Mouse (Mus musculus): ENCODE measurements around the gene Trip12. TPM values are rescaled to one million over a fixed set of nuclear protein-coding genes. Genes with fewer than 3 reads are reported as not detected.

Trip12 gene
- 100 to 1,000 TPM; 177 to 244 (median 207) TPM for total RNA-seq (2022)

DNA sequence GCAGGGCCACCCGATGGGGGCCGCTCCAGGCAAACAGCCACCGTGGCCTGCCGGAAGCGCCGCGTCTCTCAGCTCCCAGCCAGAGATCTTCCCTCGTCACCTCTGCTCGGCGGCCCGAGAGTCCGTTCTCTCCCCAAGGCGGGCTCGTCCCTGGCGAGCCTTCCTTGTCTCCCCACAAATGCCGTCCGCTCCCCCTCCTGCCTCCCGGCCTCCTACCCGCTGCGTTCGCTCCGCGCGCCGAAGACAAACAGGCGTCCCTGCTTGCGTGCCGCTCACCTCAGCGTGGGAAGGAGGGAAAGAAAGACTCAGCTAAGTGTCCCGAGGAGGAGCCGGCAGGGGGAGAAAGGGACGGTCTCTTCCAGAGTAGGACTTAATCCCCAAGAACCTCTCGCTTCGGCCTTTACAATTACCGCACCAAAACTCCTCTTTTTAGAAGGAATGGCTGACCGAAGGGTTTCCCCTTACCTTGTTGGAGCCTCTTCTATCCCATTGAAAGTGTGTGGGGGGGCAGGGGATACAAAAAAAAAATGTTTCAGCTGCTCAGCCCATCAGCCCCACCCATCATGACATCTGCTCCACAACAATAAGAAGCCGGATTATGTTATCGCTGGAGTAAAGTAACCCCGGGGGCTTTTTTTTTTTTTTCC is at the start of gene Trip12:
Gene Trip12, minus strand, starts transcription at position 499 of the 647 bp plus-strand sequence.
- no peak for DNase-seq (ENCODE audit: low spot score in 2 of 2)

DNA sequence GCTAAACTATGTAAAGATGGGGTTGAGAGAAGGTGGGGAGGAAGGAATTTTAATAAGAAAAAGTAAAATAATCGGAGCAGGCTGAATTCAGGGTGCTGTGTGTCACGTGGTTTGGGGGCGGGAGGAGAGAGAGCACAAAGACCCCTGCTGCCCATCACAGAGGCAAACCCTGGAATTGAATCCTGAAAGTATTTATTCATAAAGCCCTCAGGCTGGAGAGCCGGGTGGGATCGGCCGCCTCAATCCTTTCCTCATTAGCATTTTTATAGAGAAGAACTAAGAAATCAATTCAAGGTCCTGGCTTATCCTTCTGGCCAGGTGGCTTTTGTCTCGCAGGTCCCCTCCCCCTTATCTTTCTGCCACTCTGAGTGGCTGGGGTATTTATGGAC is 49.7 kb upstream of the Trip12 start:
- no peak for DNase-seq (ENCODE audit: low spot score in 2 of 2)

DNA sequence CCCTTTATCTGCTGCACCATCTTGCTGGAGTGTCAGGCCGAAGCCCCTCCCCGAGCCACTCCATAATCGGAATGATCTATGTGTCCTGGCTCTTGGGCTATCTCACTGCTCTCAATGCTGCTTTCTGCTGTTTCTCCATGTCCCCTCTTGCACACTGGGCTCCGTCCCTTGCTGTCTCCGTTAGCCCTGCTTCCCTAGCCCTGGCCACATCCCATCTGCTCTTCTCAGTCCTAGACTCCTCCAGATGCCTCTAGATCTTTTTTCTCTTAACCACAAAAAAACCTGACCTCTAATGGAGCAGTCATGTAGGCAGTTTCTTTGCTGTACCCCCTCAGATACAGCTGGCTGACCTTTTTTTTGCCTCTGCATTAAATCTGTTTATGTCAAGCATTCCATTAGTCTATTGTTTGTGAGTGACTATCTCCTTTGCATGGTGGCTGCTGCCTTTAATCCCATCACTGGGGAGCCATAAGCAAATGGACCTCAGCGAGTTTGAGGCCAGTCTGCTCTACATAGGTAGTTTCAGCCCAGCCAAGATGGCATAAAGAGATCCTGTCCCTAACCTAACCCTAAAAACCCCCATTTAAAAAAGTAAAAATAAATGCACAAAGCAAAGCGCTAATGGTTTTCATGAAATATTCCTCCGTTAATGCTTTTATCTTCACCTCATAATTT is 49.2 kb upstream of the Trip12 start:
- DNase-seq (ENCODE audit: low spot score in 2 of 2), result no peak

DNA sequence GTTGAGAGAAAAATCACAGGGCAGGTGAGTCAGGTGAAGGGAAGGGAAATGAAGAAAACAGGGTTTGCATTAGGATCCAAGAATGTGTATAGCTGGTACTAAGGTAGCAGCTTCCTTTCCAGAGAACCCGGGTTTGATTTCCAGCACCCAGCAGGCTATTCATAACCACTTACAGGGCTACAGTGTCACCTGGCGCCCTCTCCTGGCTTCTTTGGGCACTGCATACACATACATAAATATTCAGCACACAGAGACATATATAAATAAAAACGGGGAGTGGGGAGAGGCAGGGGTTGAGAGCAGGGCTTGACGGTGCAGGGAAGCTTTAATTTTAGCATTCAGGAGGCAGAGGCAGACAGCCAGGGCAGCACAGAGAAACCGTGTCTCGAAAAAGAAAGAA is 45.6 kb upstream of the Trip12 start:
- DNase-seq (ENCODE audit: low spot score in 2 of 2), result no peak

DNA sequence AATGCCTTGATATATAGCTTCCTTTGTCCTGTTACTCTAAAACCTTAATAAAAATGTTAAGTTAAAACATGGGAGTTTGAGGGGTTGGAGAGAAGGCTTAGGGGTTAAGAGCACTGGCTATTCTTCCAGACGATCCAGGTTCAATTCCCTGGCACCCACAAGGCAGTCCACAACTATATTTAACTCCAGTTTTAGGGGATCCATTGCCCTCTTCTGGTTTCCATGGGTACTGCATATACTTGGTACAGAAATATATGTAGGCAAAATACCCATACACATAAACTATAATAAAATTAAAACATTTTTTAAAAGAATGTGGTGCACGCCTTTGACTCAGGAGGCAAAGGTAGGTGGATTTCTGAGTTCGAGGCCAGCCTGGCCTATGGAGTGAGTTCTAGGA is 44.9 kb upstream of the Trip12 start:
- DNase-seq (ENCODE audit: low spot score in 2 of 2), result no peak

DNA sequence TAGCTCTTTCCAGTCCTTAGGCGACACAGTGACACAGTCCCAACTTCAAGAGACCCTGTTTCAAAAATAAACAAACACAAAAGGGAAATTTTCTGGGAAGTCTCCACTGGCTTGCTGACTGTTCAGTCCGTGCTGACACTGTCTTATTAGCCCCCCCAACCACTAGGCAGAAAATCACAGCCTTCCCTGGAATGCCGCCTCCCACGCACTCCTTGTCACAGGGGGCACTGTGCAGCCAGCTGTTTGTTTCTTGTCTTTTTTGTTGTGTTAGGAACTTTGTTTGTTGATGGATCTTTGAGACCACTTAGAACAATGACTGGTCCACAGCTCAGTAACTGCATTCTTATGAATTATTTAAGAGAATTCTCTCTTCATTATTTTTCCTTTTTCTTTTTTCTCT is 43.6 kb upstream of the Trip12 start:
- no peak for DNase-seq (ENCODE audit: low spot score in 2 of 2)

DNA sequence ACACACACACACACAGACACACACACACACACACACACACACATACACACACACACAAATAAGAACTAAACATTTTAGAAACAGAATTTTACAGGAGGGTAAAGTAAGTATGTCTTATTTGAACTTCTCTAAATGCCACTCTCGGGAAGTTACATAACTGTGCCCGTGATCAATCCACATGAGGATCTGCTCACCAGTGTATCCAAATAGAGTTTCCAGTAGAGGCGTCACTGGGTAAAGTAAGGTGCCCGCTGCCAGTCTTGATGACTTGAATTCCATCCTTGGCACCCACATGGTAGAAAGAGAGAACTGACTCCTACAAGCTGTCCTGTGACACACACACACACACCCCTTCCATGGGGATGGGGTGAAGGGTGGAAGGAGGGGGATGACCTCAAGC is 42.6 kb upstream of the Trip12 start:
- no peak for DNase-seq (ENCODE audit: low spot score in 2 of 2)

DNA sequence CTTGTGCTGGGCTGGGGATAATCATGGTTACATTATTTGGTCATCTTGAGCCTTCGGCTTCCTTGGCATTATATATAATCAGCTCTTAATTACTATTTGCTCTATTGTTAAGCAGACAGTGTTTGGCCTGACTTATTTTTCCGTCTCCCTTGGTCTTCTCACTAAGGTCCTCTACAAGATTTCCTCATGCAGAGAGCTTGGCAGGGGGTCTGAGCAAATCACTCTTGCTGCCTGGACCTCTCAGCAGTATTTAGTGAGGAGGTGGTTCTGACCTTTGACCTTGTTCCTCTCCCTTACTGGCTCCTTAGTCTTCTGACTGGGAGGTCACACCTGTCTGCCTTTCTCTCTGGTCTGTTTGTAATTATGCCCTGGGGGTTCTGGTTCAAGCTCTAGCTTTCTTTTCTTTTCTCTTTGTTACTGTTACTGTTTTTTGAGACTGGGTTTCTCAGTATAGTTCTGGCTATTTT is 41.8 kb upstream of the Trip12 start:
- no peak for DNase-seq (ENCODE audit: low spot score in 2 of 2)

DNA sequence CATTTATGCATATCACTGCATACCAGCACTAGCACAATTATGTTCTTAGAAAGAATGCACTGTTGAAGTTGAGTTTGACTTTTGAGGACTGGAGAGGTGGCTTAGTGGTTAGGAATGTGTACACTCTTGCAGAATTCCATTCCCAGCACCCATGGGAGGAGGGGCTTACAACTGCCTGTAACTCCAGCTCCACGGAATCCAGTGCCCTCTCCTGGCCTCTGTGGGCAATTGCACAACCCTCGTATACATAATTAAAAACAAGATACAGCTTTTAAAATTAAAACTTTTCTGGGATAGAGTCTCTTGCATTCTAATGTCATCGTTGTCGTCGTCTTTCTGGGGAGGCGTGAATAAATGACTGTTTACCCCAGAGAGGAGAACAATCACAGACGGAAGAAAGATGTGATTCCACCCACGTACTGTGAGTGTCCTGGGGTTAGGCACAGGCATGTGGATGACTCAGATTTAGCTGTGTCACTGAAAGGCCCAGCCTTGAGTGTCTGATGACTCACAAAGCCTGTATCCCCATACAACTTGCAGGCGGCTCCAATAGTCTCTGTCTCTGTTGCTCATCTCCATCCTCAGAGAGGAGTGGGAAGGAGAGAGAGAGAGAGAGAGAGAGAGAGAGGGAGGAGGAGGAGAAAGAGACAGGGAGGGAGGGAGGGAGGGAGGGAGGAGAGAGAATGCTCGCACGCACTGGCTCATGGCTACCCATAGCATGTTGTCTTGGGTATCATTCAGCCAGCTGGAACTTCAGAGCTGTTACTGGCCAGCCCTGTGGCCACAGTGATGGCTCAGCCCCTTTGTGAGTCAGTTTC is 41.1 kb upstream of the Trip12 start:
- DNase-seq (ENCODE audit: low spot score in 2 of 2), result peak in 1 of 2 experiments; percentile 73

DNA sequence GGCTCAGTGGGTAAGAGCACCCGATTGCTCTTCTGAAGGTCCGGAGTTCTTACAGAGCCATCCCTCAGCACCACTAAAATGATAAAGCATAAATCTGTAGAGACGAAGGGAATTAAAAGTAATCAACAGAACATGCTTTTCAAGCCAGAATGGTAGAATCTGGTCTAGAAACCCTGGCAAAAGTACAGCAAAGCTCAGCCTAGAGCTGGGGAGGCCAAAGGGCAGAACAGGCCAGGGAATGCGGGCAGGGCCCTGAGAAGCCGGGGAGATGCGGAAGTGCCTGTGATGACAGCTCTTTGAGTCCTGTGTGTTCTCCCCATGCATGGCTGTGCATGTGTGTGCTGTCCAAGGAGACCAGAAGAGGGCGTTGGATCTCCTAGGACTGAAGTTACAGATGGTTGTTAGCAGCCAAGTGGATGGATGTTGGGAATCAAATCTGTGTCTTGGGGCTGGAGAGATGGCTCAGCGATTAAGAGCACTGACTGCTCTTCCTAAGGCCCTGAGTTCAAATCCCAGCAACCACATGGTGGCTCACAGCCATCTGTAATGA is 39.3 kb upstream of the Trip12 start:
- DNase-seq (ENCODE audit: low spot score in 2 of 2), result no peak

DNA sequence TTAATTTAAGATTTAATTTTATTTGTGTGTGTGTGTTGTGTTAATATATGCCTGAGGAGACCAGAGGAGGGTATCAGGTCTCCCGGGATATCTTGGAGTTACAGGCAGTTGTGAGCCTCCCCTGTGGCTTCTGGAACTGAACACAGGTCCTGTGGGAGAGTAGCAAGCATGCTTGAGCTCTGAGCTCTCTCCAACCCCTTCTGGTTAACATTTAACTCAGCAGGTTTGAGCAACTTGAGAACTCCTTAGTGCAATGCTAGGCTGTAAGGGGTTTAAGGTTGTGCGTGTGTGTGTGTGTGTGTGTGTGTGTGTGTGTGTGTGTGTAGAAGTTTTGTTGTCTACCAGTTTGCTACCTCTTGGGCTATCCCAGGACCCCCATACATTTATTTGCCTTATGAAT is 37.3 kb upstream of the Trip12 start:
- no peak for DNase-seq (ENCODE audit: low spot score in 2 of 2)

DNA sequence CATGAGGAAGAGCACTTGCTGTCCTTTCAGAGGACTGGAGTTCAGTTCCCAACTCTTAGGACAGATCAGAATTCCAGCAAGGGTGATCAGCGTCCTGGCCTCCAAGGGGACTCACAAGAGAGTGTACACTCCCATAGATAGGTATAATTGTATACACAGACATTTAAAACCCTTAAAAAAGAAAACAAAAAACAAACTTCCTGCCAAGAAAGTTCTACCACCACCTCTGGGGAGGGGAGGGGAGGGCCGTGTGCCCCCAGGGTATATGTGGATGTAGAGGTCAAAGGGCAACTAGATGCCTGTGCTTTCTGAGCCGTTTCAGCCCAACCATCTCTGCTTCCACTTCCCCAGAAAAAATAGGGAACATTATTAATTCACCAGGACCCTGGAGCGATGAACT is 32.6 kb upstream of the Trip12 start:
- DNase-seq (ENCODE audit: low spot score in 2 of 2), result no peak

DNA sequence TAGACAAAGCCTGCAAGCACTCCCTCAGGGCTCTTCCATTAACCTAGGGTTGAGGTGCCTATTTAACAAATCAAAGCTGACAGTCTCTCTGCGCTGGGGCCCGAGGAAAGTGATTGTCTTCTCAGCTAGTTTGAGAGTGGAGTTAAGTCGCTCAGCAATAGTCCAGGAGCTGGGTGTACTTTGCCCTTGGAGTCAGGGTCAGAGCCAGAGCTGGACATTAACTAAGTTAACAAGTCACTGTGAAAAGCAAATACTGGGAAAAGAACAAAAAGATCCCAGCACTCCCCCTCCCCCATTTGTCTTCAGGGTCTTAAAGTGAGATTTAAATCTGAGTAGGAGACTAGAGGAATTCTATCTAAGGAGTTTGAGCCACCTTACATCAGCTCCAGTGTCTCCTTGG is 31.8 kb upstream of the Trip12 start:
- no peak for DNase-seq (ENCODE audit: low spot score in 2 of 2)

DNA sequence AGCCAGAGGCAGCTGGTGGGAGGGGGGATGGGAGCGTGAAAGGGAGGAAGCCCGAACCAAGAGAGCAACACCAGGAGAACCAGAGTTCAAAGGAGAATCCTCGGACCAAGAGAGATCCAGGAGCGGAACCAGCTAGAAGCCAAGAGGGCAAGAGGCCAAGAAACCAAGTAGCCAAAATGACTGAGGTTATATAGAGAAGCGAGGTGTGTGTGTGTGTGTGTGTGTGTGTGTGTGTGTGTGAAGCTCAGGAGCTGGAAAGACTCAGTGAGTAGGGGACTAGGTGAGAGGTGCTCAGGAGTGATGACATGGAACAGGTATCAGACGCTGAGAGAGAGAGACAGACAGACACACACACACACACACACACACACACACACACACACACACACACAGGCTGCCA is 30.8 kb upstream of the Trip12 start:
- DNase-seq (ENCODE audit: low spot score in 2 of 2), result no peak

DNA sequence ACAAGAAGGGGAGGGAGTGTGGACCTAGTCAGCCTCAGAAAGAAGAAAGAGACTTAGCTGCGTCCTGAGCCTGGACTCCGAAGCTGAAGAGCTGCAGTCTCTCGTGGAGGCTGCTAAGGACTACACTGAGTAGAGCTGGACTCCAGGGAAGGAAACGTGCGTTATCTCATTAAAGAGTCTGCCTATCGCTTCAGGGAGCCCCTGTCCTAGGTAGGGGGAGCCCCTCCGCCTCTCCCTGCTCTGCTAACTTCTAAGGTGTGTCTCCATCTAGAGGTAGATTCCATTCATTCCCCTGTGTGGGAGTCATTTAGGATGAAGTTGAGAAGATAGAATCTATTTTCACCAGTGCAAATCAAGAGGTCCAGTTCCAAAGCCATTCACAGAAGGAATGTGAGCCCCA is 29.2 kb upstream of the Trip12 start:
- no peak for DNase-seq (ENCODE audit: low spot score in 2 of 2)

DNA sequence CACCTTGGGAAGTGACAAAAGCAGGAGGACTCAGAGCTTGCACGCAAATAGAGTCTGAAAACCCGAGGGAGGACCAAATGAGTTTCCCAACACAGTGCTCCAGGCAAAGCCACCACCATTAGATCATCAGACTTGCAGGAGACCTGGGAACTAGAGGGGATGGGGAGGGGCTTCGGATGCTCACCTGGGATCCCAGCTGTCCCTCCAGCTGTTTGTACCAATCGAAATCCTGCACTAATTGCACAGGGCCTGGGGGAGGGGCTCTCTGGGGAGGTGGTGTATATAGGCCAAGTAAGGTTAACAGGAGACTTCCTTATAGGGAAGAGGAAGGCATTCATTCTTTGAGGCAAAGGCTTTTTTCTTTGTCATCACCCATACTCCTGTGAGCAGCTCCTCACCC is 28.5 kb upstream of the Trip12 start:
- DNase-seq (ENCODE audit: low spot score in 2 of 2), result no peak

DNA sequence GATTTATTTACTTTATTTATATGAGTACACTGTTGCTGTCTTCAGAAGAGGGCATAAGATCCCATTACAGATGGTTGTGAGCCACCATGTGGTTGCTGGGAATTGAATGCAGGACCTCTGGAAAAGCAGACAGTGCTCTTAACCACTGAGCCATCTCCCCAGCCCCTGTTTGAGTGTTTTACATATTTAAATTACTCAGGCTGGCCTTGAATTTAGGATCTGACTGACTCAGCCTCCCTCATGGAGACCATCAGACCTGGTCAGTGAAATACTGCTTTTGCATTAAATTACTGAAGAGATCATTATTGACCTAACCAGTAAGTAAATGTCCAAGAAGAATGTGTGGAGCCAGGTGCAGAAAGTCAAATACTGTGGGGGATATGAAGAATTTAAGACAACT is 28.0 kb upstream of the Trip12 start:
- DNase-seq (ENCODE audit: low spot score in 2 of 2), result no peak

DNA sequence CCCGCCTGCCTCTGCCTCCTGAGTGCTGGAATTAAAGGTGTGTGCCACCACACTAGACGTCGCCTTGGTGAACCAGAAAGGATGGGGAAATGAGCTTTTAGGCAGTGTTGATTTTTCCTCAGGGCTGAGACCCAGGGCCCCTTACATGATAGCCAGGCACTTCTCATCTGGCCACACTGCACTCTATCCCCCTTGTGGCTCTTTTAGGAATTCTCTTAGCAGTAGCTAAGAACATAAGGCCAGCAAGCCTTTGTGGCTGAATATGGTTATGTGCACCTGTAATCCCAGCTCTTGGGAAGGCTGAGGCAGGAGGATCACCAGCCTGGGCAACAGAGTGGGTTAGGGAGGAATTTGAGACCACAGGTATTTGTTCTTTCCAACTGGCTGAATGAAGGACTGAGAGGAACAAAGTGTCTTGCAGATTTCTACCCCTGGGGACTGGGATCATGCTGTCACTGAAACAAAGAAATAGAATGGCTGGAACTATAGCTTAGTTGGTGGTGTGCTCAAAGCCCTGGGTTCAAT is 26.5 kb upstream of the Trip12 start:
- DNase-seq (ENCODE audit: low spot score in 2 of 2), result no peak

DNA sequence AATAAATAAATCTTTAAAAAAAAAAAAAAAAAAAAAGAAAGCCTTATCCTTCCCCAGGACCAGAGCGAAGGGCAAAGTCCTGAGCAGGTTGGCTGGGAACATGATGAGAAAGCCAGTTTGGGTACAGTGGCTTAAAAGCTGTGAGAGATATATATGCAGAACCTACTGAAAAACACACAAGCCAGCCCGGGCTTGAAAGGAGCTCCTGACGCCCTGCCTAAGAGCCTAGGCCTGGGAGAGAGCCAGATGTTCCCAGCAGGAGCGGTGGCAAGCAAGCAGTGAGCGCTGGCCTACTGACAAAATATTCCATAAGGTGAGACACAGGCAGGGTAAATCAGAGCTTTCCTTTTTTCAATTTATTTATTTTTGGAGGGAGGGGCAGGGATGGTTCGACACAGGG is 25.9 kb upstream of the Trip12 start:
- no peak for DNase-seq (ENCODE audit: low spot score in 2 of 2)

DNA sequence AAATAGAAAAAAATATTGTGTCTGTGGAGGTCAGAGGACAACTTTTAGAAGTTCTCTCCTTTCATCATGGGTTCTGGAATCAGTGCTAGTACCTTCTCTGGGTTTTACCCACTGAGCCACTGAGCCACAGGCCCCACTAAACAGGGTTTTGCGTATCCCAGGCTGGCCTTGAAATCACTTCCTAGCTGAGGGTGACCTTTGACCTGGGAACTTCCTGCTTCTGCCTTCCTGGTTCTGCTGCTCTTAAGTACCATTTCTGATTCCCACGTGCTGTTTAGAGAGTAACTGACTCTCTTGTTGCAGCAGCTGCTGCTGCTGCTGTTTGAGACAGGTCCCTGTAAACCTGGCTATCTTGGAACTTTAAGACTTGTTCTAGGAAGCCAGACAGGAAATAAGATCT is 24.3 kb upstream of the Trip12 start:
- no peak for DNase-seq (ENCODE audit: low spot score in 2 of 2)

DNA sequence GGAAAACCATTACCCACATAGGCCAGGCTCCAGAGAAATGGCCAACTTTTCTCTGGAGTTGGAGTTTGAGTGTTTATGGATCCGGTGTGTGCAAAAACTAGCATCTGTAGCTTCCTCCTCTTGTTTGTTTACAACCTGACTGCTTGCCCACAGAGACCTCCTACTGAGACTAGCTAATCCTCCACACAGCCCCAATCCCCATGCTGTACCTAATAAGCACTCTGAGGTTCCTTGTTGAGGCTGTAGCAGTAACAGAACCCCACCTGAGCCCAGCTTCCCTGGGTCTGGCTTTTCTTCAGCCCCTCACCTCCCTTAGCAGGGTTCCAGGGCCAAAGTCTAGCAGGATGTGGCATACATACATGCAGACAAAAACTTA is 20.9 kb upstream of the Trip12 start:
- DNase-seq (ENCODE audit: low spot score in 2 of 2), result no peak

Measured in left cerebral cortex, adult 8-10 months (tissue).